Mouse (Mus musculus) spleen, adult 18-20 months (tissue): ENCODE measurements at regions not wholly inside any gene's neighbourhood (a gene's known extent, or its start where the extent isn't known, plus 50 kb on each side); places are given as distances from the start of the nearest gene placed in this dataset.

Experiments used
- DNase-seq, 2 experiments: peaks; one replicate each; pipeline ENCODE4 v3.0.0; 2022; ENCODE audit warnings: mixed read lengths in 2 of 2

DNA sequence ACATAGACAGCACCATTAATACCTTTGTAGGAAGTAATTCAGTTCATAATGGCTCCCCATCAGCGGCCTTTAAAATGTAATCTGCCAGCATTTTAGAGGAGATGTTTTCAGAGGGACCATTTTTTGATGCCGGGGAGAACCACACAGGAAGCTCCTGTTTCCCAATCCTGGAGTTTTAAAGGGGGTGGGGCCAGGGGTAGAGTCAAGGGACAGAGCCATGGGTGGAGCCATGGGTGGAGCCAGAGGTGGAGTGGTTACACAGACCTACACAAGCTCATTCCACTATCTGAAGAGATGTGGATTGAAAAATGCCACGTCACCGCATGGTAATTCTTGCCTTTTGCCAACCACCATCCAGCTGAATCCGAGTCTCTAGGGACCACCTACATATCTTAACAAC lies 67.1 kb upstream of the Plcl2 start:
- DNase-seq, result no peak

DNA sequence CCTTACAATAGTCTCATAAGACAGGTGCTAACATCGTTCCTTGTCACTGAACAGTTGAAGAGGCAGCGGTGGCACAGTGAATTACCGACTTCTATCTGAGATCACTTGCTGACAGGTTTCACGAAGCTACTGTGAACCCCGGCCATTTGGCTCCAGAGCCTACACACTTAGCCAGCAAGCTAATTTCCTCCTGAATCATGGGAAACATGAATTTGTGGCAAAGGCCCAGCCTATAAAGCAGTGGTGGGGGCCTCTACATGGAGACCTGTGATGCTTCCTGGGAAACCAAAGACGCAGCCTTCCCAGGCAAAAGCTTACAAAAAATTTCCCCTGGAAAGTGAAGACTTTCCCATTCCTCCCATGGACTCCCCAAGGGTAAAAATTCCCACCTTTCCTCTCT lies 66.3 kb upstream of the Plcl2 start:
- DNase-seq, result no peak

- no peak for DNase-seq
These were observed 65.7 kb upstream of the Plcl2 start for GRCm38 (mm10) chr17:50443376-50444022.

GRCm38 (mm10) chr17:50444023-50444389 lies 65.2 kb upstream of the Plcl2 start:
- DNase-seq, result no peak

GRCm38 (mm10) chr17:50448693-50449092 lies 60.5 kb upstream of the Plcl2 start:
- no peak for DNase-seq

DNA sequence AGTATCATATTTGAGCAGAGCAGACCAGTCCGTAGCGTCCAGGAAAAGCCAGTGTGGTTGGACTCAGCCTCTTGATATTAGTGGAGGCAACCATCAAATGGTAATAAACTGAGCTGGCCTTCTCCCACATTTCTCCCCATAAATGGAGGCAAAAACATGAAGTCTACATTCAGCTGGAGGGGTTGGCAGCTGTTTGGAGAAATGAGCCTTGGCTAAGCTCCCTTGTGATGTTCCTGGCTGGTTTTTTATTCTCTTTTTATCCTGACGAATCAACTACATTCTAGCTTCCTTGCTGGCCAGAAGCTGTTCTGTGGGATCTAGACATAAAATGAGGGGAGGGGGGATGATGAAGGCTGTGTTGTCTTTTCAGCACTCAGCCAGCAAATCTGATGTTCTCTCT lies 57.6 kb upstream of the Plcl2 start:
- no peak for DNase-seq

DNA sequence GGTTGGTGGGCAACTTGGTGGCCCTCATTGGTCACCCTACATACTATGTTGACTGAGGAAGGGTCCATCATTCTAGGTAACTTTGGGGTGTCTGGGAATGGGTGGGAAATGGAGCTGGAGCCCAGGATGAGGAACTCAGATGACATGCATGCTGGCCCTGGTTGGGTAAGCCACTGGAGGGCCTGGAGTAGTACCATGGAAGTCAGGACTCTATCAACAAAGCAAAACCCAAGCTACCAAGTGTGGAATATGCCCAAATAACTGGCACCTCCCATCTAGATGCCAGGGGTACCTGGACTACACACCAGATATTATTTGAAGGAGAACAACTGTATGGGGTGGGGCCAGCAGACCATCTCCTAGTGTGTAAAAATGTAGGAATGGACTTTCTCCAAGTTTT lies 55.7 kb upstream of the Plcl2 start:
- no peak for DNase-seq

- no peak for DNase-seq
These were observed 55.2 kb upstream of the Plcl2 start for GRCm38 (mm10) chr17:50453956-50454355.

- no peak for DNase-seq
These were observed 54.3 kb upstream of the Plcl2 start for GRCm38 (mm10) chr17:50454917-50455316.

DNA sequence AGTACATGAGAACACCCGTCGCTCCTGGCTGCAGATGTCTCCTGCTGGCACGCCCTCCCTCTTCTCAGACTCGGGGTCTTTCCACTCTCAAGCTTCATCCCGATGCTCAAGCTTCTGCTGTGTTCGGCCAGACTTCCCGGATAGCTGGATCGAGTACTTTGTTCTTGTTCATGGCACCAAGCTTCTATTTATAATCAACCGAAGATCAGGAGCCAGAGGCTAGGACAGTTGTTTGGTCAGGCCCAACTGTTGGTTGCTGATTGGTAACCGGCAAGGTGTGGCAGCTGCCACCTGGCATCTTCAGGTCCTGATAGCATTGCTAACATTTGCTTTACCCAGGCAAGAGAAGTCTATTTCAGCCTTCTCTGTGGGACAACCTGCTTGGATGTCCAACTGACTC lies 53.5 kb upstream of the Plcl2 start:
- no peak for DNase-seq

GRCm38 (mm10) chr17:50457053-50457697 lies 52.0 kb upstream of the Plcl2 start:
- DNase-seq, result no peak

DNA sequence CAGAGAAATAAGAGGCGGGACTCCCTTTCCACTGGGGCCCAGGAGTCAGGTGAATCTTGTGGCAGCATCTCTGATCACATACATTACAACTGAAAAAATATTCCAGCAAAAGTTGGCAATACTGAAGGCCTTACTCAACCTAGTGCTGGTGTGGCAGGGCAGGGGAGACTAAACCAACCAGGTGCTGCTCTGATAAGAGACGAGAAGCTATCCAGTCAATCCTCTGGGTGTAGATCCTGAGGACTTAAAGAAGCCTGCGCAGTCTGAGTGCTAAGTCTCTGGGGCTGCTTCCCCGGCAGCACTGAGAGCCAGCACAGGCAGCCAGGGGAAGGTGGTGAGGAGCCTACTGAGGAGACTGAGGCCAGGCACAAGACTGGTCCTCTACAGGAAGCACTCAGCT lies 51.0 kb upstream of the Plcl2 start:
- DNase-seq, result no peak
